Mouse (Mus musculus) liver, embryonic 14.5 days (tissue): ENCODE results near the gene Bmi1. TPM values are rescaled to one million over a fixed set of nuclear protein-coding genes. Genes with fewer than 3 reads are reported as not detected.

ENCODE experiments used
- ATAC-seq: fragments of 200-750 bp; cut with Nextera tagmentation; 2 replicates; pipeline ENCODE4 v1.8.0; 2017; ENCODE audit warnings: moderate number of reproducible peaks, mild to moderate bottlenecking, moderate library complexity; ENCODE audit not compliant: insufficient read depth
- DNase-seq, 3 experiments: peaks; one replicate each; pipeline ENCODE4 v3.0.0-alpha.2; 2012 to 2013; ENCODE audit warnings: low read depth in 3 of 3, low spot score in 3 of 3
- H3K27ac ChIP-seq: fragments of 300-500 bp; sonication (generic); 2 replicates; pipeline ENCODE4 v1.5.1; 2014; ENCODE audit warnings: moderate library complexity, mild to moderate bottlenecking, control low read depth, inconsistent platforms
- H3K27me3 ChIP-seq: fragments of 300-500 bp; sonication (generic); 2 replicates; pipeline ENCODE4 v1.6.1; 2014; ENCODE audit warnings: mild to moderate bottlenecking, low read length, moderate library complexity; ENCODE audit not compliant: control insufficient read depth, insufficient read depth
- H3K36me3 ChIP-seq: fragments of 300-500 bp; sonication (generic); replicated peaks from 2 replicates; pipeline ENCODE4 v1.6.1; 2014; ENCODE audit warnings: low read depth; ENCODE audit not compliant: control insufficient read depth, insufficient read depth
- H3K4me1 ChIP-seq, 2 experiments: fragments of 200-500 bp in 1 of 2; fragments of 300-500 bp in 1 of 2; sonication (generic) in 1 of 2; replicated peaks; 2 replicates each; pipeline ENCODE4 v1.6.1; 2012 to 2014; ENCODE audit warnings: antibody characterized with exemption in 1 of 2, inconsistent platforms in 1 of 2, low read length in 1 of 2; ENCODE audit not compliant: control insufficient read depth in 2 of 2, insufficient read depth in 2 of 2
- H3K4me2 ChIP-seq: fragments of 300-500 bp; sonication (generic); 2 replicates; pipeline ENCODE4 v1.6.1; 2014; ENCODE audit warnings: low read depth, mild to moderate bottlenecking, control low read depth, moderate library complexity
- H3K4me3 ChIP-seq, 2 experiments: fragments of 200-500 bp in 1 of 2; fragments of 300-500 bp in 1 of 2; sonication (generic) in 1 of 2; 2 replicates each; pipeline ENCODE4 v1.5.1; 2012 to 2014; ENCODE audit warnings: low read depth in 2 of 2, low read length in 2 of 2, mild to moderate bottlenecking in 2 of 2, control low read depth in 1 of 2, inconsistent platforms in 1 of 2, moderate library complexity in 1 of 2; ENCODE audit not compliant: insufficient read depth in 1 of 2
- H3K9ac ChIP-seq: fragments of 300-500 bp; sonication (generic); replicated peaks from 2 replicates; pipeline ENCODE4 v1.6.1; 2014; ENCODE audit warnings: mild to moderate bottlenecking, control low read depth, moderate library complexity
- H3K9me3 ChIP-seq: fragments of 300-500 bp; sonication (generic); 2 replicates; pipeline ENCODE4 v1.6.1; 2016; ENCODE audit warnings: low read length, mixed read lengths; ENCODE audit not compliant: control insufficient read depth
- CTCF ChIP-seq: IDR thresholded peaks from 2 replicates; pipeline ENCODE4 v1.5.1; 2016; ENCODE audit warnings: antibody characterized with exemption, low read depth, control low read depth
- EP300 ChIP-seq: IDR thresholded peaks from 2 replicates; pipeline ENCODE4 v1.6.1; 2016; ENCODE audit warnings: antibody characterized with exemption, low read depth
- WGBS: fragments of 180-500 bp; shearing (Covaris S2); extraction: QIAGEN DNeasy Blood & Tissue Kit; methylation state at CpG from one replicate; pipeline ENCODE4 v1.1.7; 2014; ENCODE audit not compliant: insufficient replicate concordance; 5-methylcytosine and 5-hydroxymethylcytosine counted together
- polyA plus RNA-seq, 2 experiments: library from polyadenylated mRNA; depleted of rRNA in 1 of 2; stranded (reverse) in 1 of 2; unstranded in 1 of 2; fragments of >200 nt; fragmentation: Nextera tagmentation in 1 of 2; extraction: Ambion mirVana in 1 of 2; gene quantifications; 2 replicates each; pipeline versions ENCODE4 v1.2.1 to v1.2.3; 2012 to 2014

Gene Bmi1
- polyA plus RNA-seq, 2 experiments: 5.8 TPM

- peaks cover 0 to 6% of the 10 kb centered on the region in 2 experiments; a peak in 1 of 4 replicates for H3K4me1 ChIP-seq
- H3K36me3 ChIP-seq: no peaks in the 10 kb centered on the region
- WGBS: under 1% methylated on average over 55 of the region's 58 CpGs
- peak overlapping the region; percentile 42 for H3K4me2 ChIP-seq
- no peak overlapping the region for H3K27ac ChIP-seq
- H3K9ac ChIP-seq: no peak overlapping the region
- no peaks in the 10 kb centered on the region for H3K9me3 ChIP-seq
- ATAC-seq (no peak), DNase-seq (no peak)
- TF ChIP-seq EP300: no peak
- TF ChIP-seq CTCF: no peak
- peaks cover 87% of the 10 kb centered on the region for H3K27me3 ChIP-seq
- peak overlapping the region in 1 of 2 experiments; percentile 35; a peak in 3 of 4 replicates for H3K4me3 ChIP-seq
Measured at GRCm38 (mm10) chr2:18690055-18690691, 13.4 kb downstream of the Bmi1 start.

- ATAC-seq (no peak), DNase-seq (no peak)
- H3K4me2 ChIP-seq: no peak overlapping the region
- TF ChIP-seq EP300: no peak
- no peak overlapping the region for H3K4me3 ChIP-seq
- H3K36me3 ChIP-seq: no peaks in the 10 kb centered on the region
- H3K4me1 ChIP-seq: peaks cover 0 to 6% of the 10 kb centered on the region in 2 experiments; a peak in 1 of 4 replicates
- H3K9ac ChIP-seq: no peak overlapping the region
- no peak overlapping the region for H3K27ac ChIP-seq
- H3K27me3 ChIP-seq: peaks cover 93% of the 10 kb centered on the region
- no peaks in the 10 kb centered on the region for H3K9me3 ChIP-seq
- WGBS: 1% methylated on average over 9 of the region's 9 CpGs
Measured at GRCm38 (mm10) chr2:18690756-18691155, 13.9 kb downstream of the Bmi1 start.

GRCm38 (mm10) chr2:18692031-18692430 is 15.2 kb downstream of the Bmi1 start:
- ATAC-seq (no peak), DNase-seq (no peak)
- no peak overlapping the region for H3K9ac ChIP-seq
- TF ChIP-seq EP300: no peak
- no peak for TF ChIP-seq CTCF
- H3K27me3 ChIP-seq: peaks cover 94% of the 10 kb centered on the region
- no peaks in the 10 kb centered on the region for H3K36me3 ChIP-seq
- no peaks in the 10 kb centered on the region for H3K9me3 ChIP-seq
- peaks cover 0 to 6% of the 10 kb centered on the region in 2 experiments; a peak in 1 of 4 replicates for H3K4me1 ChIP-seq
- no peak overlapping the region for H3K27ac ChIP-seq
- H3K4me3 ChIP-seq: no peak overlapping the region
- H3K4me2 ChIP-seq: no peak overlapping the region

- Histone ChIP-seq H3K27ac (no peak overlapping the region), H3K9ac (no peak overlapping the region), H3K9me3 (no peaks in the 10 kb centered on the region), H3K27me3 (peaks cover 91% of the 10 kb centered on the region), H3K4me3 (no peak overlapping the region), H3K36me3 (no peaks in the 10 kb centered on the region), H3K4me2 (no peak overlapping the region), H3K4me1 (peaks cover 0 to 6% of the 10 kb centered on the region in 2 experiments; a peak in 1 of 4 replicates)
- TF ChIP-seq EP300 (no peak), CTCF (no peak)
- ATAC-seq: no peak
- DNase-seq: no peak
- WGBS: 2% methylated on average over 1 of the region's 1 CpGs
Measured at GRCm38 (mm10) chr2:18692548-18692947, 15.7 kb downstream of the Bmi1 start.

- WGBS: 1% methylated on average over 5 of the region's 5 CpGs
- no peak for TF ChIP-seq EP300
- TF ChIP-seq CTCF: no peak
- peak overlapping the region in 1 of 2 experiments; percentile 58; a peak in 2 of 4 replicates for H3K4me3 ChIP-seq
- peaks cover 0 to 6% of the 10 kb centered on the region in 2 experiments; a peak in 1 of 4 replicates for H3K4me1 ChIP-seq
- H3K9me3 ChIP-seq: no peaks in the 10 kb centered on the region
- no peak for ATAC-seq
- DNase-seq: no peak
- H3K4me2 ChIP-seq: peak overlapping the region; percentile 68
- no peaks in the 10 kb centered on the region for H3K36me3 ChIP-seq
- no peak overlapping the region for H3K27ac ChIP-seq
- H3K9ac ChIP-seq: no peak overlapping the region
- peaks cover 91% of the 10 kb centered on the region for H3K27me3 ChIP-seq
Measured at GRCm38 (mm10) chr2:18693491-18693870, 16.7 kb downstream of the Bmi1 start.
